Mouse (Mus musculus) heart, adult 2 months (tissue): ENCODE measurements around the gene Atp6v0e2. TPM values are rescaled to one million over a fixed set of nuclear protein-coding genes. Genes with fewer than 3 reads are reported as not detected.

Source experiments
- DNase-seq, 2 experiments: peaks; one replicate each; pipeline ENCODE4 v3.0.0; 2021
- H3K27ac ChIP-seq: fragments of 200-600 bp; 2 replicates; pipeline ENCODE4 v1.8.1; 2022
- H3K27me3 ChIP-seq: fragments of 200-500 bp; 2 replicates; pipeline ENCODE4 v1.6.1; 2012; ENCODE audit warnings: mild to moderate bottlenecking, low read length, inconsistent platforms, mixed read lengths; ENCODE audit not compliant: control insufficient read depth, insufficient read depth
- H3K36me3 ChIP-seq: fragments of 200-500 bp; 2 replicates; pipeline ENCODE4 v1.6.1; 2012; ENCODE audit warnings: low read length, inconsistent platforms; ENCODE audit not compliant: control insufficient read depth, insufficient read depth
- H3K4me1 ChIP-seq: fragments of 200-500 bp; 2 replicates; pipeline ENCODE4 v1.6.1; 2011; ENCODE audit warnings: low read length; ENCODE audit not compliant: control insufficient read depth, insufficient read depth
- H3K4me3 ChIP-seq: fragments of 200-600 bp; 2 replicates; pipeline ENCODE4 v1.8.1; 2022
- H3K79me2 ChIP-seq: fragments of 200-500 bp; replicated peaks from 2 replicates; pipeline ENCODE4 v1.6.1; 2012; ENCODE audit warnings: mild to moderate bottlenecking, inconsistent platforms, low read length, moderate library complexity, mixed read lengths; ENCODE audit not compliant: control insufficient read depth, insufficient read depth
- H3K9ac ChIP-seq: fragments of 200-500 bp; 2 replicates; pipeline ENCODE4 v1.6.1; 2012; ENCODE audit warnings: low read depth, mild to moderate bottlenecking, control low read depth, inconsistent platforms, low read length, mixed read lengths
- CTCF ChIP-seq: fragments of 200-600 bp; IDR thresholded peaks from 2 replicates; pipeline ENCODE4 v1.8.1; 2022; ENCODE audit warnings: antibody characterized with exemption, mild to moderate bottlenecking, moderate library complexity
- EP300 ChIP-seq: fragments of 200-500 bp; IDR thresholded peaks from 2 replicates; pipeline ENCODE4 v1.6.1; 2011; ENCODE audit warnings: low read depth, low read length, control low read depth; ENCODE audit not compliant: insufficient read depth
- POLR2A ChIP-seq: fragments of 200-500 bp; IDR thresholded peaks from 2 replicates; pipeline ENCODE4 v1.6.1; 2011; ENCODE audit warnings: mild to moderate bottlenecking, low read depth, low read length, control low read depth; ENCODE audit not compliant: insufficient read depth
- WGBS: fragments of 180-500 bp; shearing (Covaris S2); methylation state at CpG from one replicate; pipeline ENCODE4 v1.1.7; 2018; 5-methylcytosine and 5-hydroxymethylcytosine counted together
- intact Hi-C: fragments of 180-260 bp; cut with DNase I; formaldehyde crosslinking; loops from one replicate; pipeline ENCODE4 v1.15.1; 2025
- polyA plus RNA-seq: library from polyadenylated mRNA; depleted of rRNA; stranded (reverse); fragments of >200 nt; gene quantifications from 2 replicates; pipeline ENCODE4 v1.2.3, GENCODE M21; 2012
- total RNA-seq, 2 experiments: library from RNA; stranded (reverse); gene quantifications; 2 replicates each; pipeline ENCODE4 v1.2.3; 2021

Atp6v0e2 gene
- total and polyA plus RNA-seq, 3 experiments = 17.8 to 18.5 (median 18.1) TPM

- Histone ChIP-seq H3K36me3 (no peaks in the 10 kb centered on the region), H3K79me2 (no peaks in the 10 kb centered on the region), H3K4me3 (no peak overlapping the region), H3K9ac (no peak overlapping the region), H3K27ac (peak overlapping the region; percentile 51), H3K27me3 (no peaks in the 10 kb centered on the region), H3K4me1 (peaks cover 22% of the 10 kb centered on the region)
- peak; percentile 78 to 86 for DNase-seq
- WGBS = 3% methylated on average over 5 of the region's 5 CpGs
- intact Hi-C loops = no loop called here
- TF ChIP-seq CTCF = no peak
- no peak for TF ChIP-seq POLR2A
- TF ChIP-seq EP300 = peak; percentile 54; the same call in 1 of the 2 replicates
Measured at GRCm38 (mm10) chr6:48566312-48566711, 28.9 kb downstream of the Atp6v0e2 start.

- TF ChIP-seq EP300 (no peak), CTCF (no peak), POLR2A (no peak)
- Histone ChIP-seq H3K36me3 (no peaks in the 10 kb centered on the region), H3K4me3 (no peak overlapping the region; the same call in 1 of the 2 replicates), H3K9ac (peak overlapping the region; percentile 54), H3K27ac (peak overlapping the region; percentile 62), H3K27me3 (no peaks in the 10 kb centered on the region), H3K4me1 (peaks cover 27% of the 10 kb centered on the region), H3K79me2 (no peaks in the 10 kb centered on the region)
- DNase-seq = peak; percentile 73 to 74
- intact Hi-C loops = no loop called here
- WGBS = 24% methylated on average over 21 of the region's 21 CpGs
Measured at GRCm38 (mm10) chr6:48568036-48568984, 30.9 kb downstream of the Atp6v0e2 start.

- H3K4me3 ChIP-seq = no peak overlapping the region; the same call in 1 of the 2 replicates
- no peaks in the 10 kb centered on the region for H3K36me3 ChIP-seq
- no peak for TF ChIP-seq POLR2A
- TF ChIP-seq EP300 = no peak
- no peak for TF ChIP-seq CTCF
- intact Hi-C loops = no loop called here
- H3K4me1 ChIP-seq = peaks cover 29% of the 10 kb centered on the region
- no peaks in the 10 kb centered on the region for H3K27me3 ChIP-seq
- peak overlapping the region; percentile 54 for H3K9ac ChIP-seq
- H3K27ac ChIP-seq = peak overlapping the region; percentile 62
- 35% methylated on average over 7 of the region's 8 CpGs for WGBS
- H3K79me2 ChIP-seq = no peaks in the 10 kb centered on the region
- no peak for DNase-seq
Measured at GRCm38 (mm10) chr6:48569065-48569807, 31.8 kb downstream of the Atp6v0e2 start.

GRCm38 (mm10) chr6:48572014-48572413, 34.6 kb downstream of the Atp6v0e2 start:
- Histone ChIP-seq H3K27me3 (no peaks in the 10 kb centered on the region), H3K9ac (peak overlapping the region; percentile 73), H3K79me2 (no peaks in the 10 kb centered on the region), H3K4me3 (peak overlapping the region; percentile 26), H3K27ac (peak overlapping the region; percentile 68), H3K36me3 (no peaks in the 10 kb centered on the region), H3K4me1 (peaks cover 20% of the 10 kb centered on the region)
- 84% methylated on average over 5 of the region's 5 CpGs for WGBS
- intact Hi-C loops = no loop called here
- TF ChIP-seq CTCF = no peak
- TF ChIP-seq POLR2A = no peak
- no peak for TF ChIP-seq EP300
- no peak for DNase-seq

- Histone ChIP-seq H3K4me1 (peaks cover 20% of the 10 kb centered on the region), H3K27me3 (no peaks in the 10 kb centered on the region), H3K27ac (peak within 1 kb of the TSS; percentile 73), H3K9ac (peak within 1 kb of the TSS; percentile 73), H3K36me3 (no peaks in the 10 kb centered on the region), H3K4me3 (peak within 1 kb of the TSS; percentile 26), H3K79me2 (no peaks in the 10 kb centered on the region)
- intact Hi-C loops = no loop called here
- peak; percentile 59; the same call in 1 of the 2 replicates for TF ChIP-seq POLR2A
- peak; percentile 75 for TF ChIP-seq EP300
- no peak for TF ChIP-seq CTCF
- peak; percentile 69 to 80 for DNase-seq
- 24% methylated on average over 6 of the region's 6 CpGs for WGBS
Measured at GRCm38 (mm10) chr6:48572572-48573061, 35.2 kb downstream of the Atp6v0e2 start, which contains the start of gene Rarres2. Rarres2 (minus strand) TSS chr6:48572789.
